Mouse (Mus musculus): ENCODE data around the gene Klhl24. TPM values are rescaled to one million over a fixed set of nuclear protein-coding genes. Genes with fewer than 3 reads are reported as not detected.
"Not testable (repeated sequence)": the region's sequence is repeated elsewhere in the genome, so short reads cannot be mapped to it uniquely, and the experiment has no call there.

Klhl24 gene
- polyA plus RNA-seq, 1 experiment: 28.9 TPM

- Histone ChIP-seq H3K4me1 (ENCODE audit: control insufficient read depth, insufficient read depth, low read length) (no peaks in the 10 kb centered on the region), H3K27ac (ENCODE audit: insufficient read depth, low read length) (no peak overlapping the region), H3K4me3 (ENCODE audit: insufficient read depth, low read length) (no peak overlapping the region)
- TF ChIP-seq CTCF (IDR thresholded peaks at IDR 0.05; ENCODE audit: extremely low read depth, insufficient read depth, low read length) (no peak), POLR2A (IDR thresholded peaks at IDR 0.05; ENCODE audit: extremely low read depth, insufficient read depth, low read length) (no peak)
Observed at GRCm38 (mm10) chr16:20090921-20091575, 6.3 kb upstream of the Klhl24 start.

- H3K4me1 ChIP-seq (ENCODE audit: control insufficient read depth, insufficient read depth, low read length): no peaks in the 10 kb centered on the region; the same call in 1 of the 2 replicates
- H3K4me3 ChIP-seq (ENCODE audit: insufficient read depth, low read length): no peak overlapping the region
- H3K27ac ChIP-seq (ENCODE audit: insufficient read depth, low read length): no peak overlapping the region
- no peak for TF ChIP-seq POLR2A (IDR thresholded peaks at IDR 0.05; ENCODE audit: extremely low read depth, insufficient read depth, low read length)
- no peak for TF ChIP-seq CTCF (IDR thresholded peaks at IDR 0.05; ENCODE audit: extremely low read depth, insufficient read depth, low read length)
Observed at GRCm38 (mm10) chr16:20095966-20096365, 1.4 kb upstream of the Klhl24 start.

- H3K4me1 ChIP-seq (ENCODE audit: control insufficient read depth, insufficient read depth, low read length): no peaks in the 10 kb centered on the region; the same call in 1 of the 2 replicates
- H3K27ac ChIP-seq (ENCODE audit: insufficient read depth, low read length): peak overlapping the region; percentile 99
- TF ChIP-seq CTCF (IDR thresholded peaks at IDR 0.05; ENCODE audit: extremely low read depth, insufficient read depth, low read length) (no peak), POLR2A (IDR thresholded peaks at IDR 0.05; ENCODE audit: extremely low read depth, insufficient read depth, low read length) (no peak)
- peak overlapping the region; percentile 82 for H3K4me3 ChIP-seq (ENCODE audit: insufficient read depth, low read length)
Observed at GRCm38 (mm10) chr16:20097711-20098374, 501 bp downstream of the Klhl24 start.

- Histone ChIP-seq H3K4me3 (ENCODE audit: insufficient read depth, low read length) (peak overlapping the region; percentile 82), H3K27ac (ENCODE audit: insufficient read depth, low read length) (no peak overlapping the region), H3K4me1 (ENCODE audit: control insufficient read depth, insufficient read depth, low read length) (no peaks in the 10 kb centered on the region; the same call in 1 of the 2 replicates)
- TF ChIP-seq POLR2A (IDR thresholded peaks at IDR 0.05; ENCODE audit: extremely low read depth, insufficient read depth, low read length): no peak
- TF ChIP-seq CTCF (IDR thresholded peaks at IDR 0.05; ENCODE audit: extremely low read depth, insufficient read depth, low read length): no peak
Observed at GRCm38 (mm10) chr16:20098375-20098727, 1.0 kb downstream of the Klhl24 start.

- Histone ChIP-seq H3K27ac (ENCODE audit: insufficient read depth, low read length) (no peak overlapping the region), H3K4me1 (ENCODE audit: control insufficient read depth, insufficient read depth, low read length) (no peaks in the 10 kb centered on the region; the same call in 1 of the 2 replicates), H3K4me3 (ENCODE audit: insufficient read depth, low read length) (peak overlapping the region; percentile 82; the same call in 1 of the 2 replicates)
- TF ChIP-seq POLR2A (IDR thresholded peaks at IDR 0.05; ENCODE audit: extremely low read depth, insufficient read depth, low read length) (no peak), CTCF (IDR thresholded peaks at IDR 0.05; ENCODE audit: extremely low read depth, insufficient read depth, low read length) (no peak)
Observed at GRCm38 (mm10) chr16:20098866-20099629, 1.7 kb downstream of the Klhl24 start.

- TF ChIP-seq CTCF (IDR thresholded peaks at IDR 0.05; ENCODE audit: extremely low read depth, insufficient read depth, low read length): no peak
- TF ChIP-seq POLR2A (IDR thresholded peaks at IDR 0.05; ENCODE audit: extremely low read depth, insufficient read depth, low read length): no peak
- no peak overlapping the region for H3K4me3 ChIP-seq (ENCODE audit: insufficient read depth, low read length)
- H3K27ac ChIP-seq (ENCODE audit: insufficient read depth, low read length): no peak overlapping the region
- H3K4me1 ChIP-seq (ENCODE audit: control insufficient read depth, insufficient read depth, low read length): peaks cover 2% of the 10 kb centered on the region
Observed at GRCm38 (mm10) chr16:20106996-20107395, 9.7 kb downstream of the Klhl24 start.

GRCm38 (mm10) chr16:20108961-20109360, 11.6 kb downstream of the Klhl24 start:
- Histone ChIP-seq H3K4me1 (ENCODE audit: control insufficient read depth, insufficient read depth, low read length) (peaks cover 2% of the 10 kb centered on the region), H3K27ac (ENCODE audit: insufficient read depth, low read length) (no peak overlapping the region), H3K4me3 (ENCODE audit: insufficient read depth, low read length) (no peak overlapping the region)
- no peak for TF ChIP-seq POLR2A (IDR thresholded peaks at IDR 0.05; ENCODE audit: extremely low read depth, insufficient read depth, low read length)
- TF ChIP-seq CTCF (IDR thresholded peaks at IDR 0.05; ENCODE audit: extremely low read depth, insufficient read depth, low read length): no peak

GRCm38 (mm10) chr16:20112649-20113048, 15.3 kb downstream of the Klhl24 start:
- TF ChIP-seq CTCF (IDR thresholded peaks at IDR 0.05; ENCODE audit: extremely low read depth, insufficient read depth, low read length) (no peak), POLR2A (IDR thresholded peaks at IDR 0.05; ENCODE audit: extremely low read depth, insufficient read depth, low read length) (no peak)

GRCm38 (mm10) chr16:20116069-20116468, 18.7 kb downstream of the Klhl24 start:
- TF ChIP-seq CTCF (IDR thresholded peaks at IDR 0.05; ENCODE audit: extremely low read depth, insufficient read depth, low read length) (no peak), POLR2A (IDR thresholded peaks at IDR 0.05; ENCODE audit: extremely low read depth, insufficient read depth, low read length) (no peak)
- Histone ChIP-seq H3K4me3 (ENCODE audit: insufficient read depth, low read length) (no peak overlapping the region), H3K4me1 (ENCODE audit: control insufficient read depth, insufficient read depth, low read length) (no peaks in the 10 kb centered on the region; the same call in 1 of the 2 replicates), H3K27ac (ENCODE audit: insufficient read depth, low read length) (no peak overlapping the region)

More at GRCm38 (mm10) chr16:20112649-20113048, 15.3 kb downstream of the Klhl24 start:
- Histone ChIP-seq H3K27ac (ENCODE audit: insufficient read depth, low read length) (no peak overlapping the region), H3K4me1 (ENCODE audit: control insufficient read depth, insufficient read depth, low read length) (no peaks in the 10 kb centered on the region; the same call in none of the 2 replicates), H3K4me3 (ENCODE audit: insufficient read depth, low read length) (no peak overlapping the region)

- H3K27ac ChIP-seq (ENCODE audit: insufficient read depth, low read length); H3K4me1 ChIP-seq (ENCODE audit: control insufficient read depth, insufficient read depth, low read length): not testable (repeated sequence)
Observed at GRCm38 (mm10) chr16:20126319-20126883, 29.1 kb downstream of the Klhl24 start.

More at GRCm38 (mm10) chr16:20126319-20126883, 29.1 kb downstream of the Klhl24 start:
- H3K4me3 ChIP-seq (ENCODE audit: insufficient read depth, low read length): not testable (repeated sequence)
